Mouse (Mus musculus): ENCODE data around the gene Hspb8. TPM values are rescaled to one million over a fixed set of nuclear protein-coding genes. Genes with fewer than 3 reads are reported as not detected.

The Hspb8 gene
- polyA plus RNA-seq, 1 experiment from 2014 or later: 5.0 TPM

- H3K36me3 ChIP-seq (ENCODE audit: insufficient read depth, low read length): no peaks in the 10 kb centered on the region
- no peak overlapping the region for H3K27ac ChIP-seq
- WGBS: 67% methylated on average over 8 of the region's 8 CpGs
- H3K4me1 ChIP-seq (replicated peaks; ENCODE audit: insufficient read depth, low read length): no peaks in the 10 kb centered on the region
- DNase-seq (ENCODE audit: low spot score) (no peak), ATAC-seq (replicated peaks; ENCODE audit: low FRiP score, low read depth) (no peak)
- no peak overlapping the region for H3K9ac ChIP-seq (ENCODE audit: low read depth, low read length)
- H3K4me2 ChIP-seq (ENCODE audit: low read length): no peak overlapping the region
- TF ChIP-seq CTCF (IDR thresholded peaks at IDR 0.05; ENCODE audit: low read depth): no peak
- no peak overlapping the region for H3K4me3 ChIP-seq (replicated peaks; ENCODE audit: low read depth, low read length)
- H3K27me3 ChIP-seq (ENCODE audit: insufficient read depth, low read length): no peaks in the 10 kb centered on the region; the same call in 1 of the 2 replicates
- no peaks in the 10 kb centered on the region for H3K9me3 ChIP-seq (replicated peaks; ENCODE audit: low read length)
Measured at GRCm38 (mm10) chr5:116450901-116451300, 28.2 kb upstream of the Hspb8 start.

- Histone ChIP-seq H3K27me3 (ENCODE audit: insufficient read depth, low read length) (no peaks in the 10 kb centered on the region; the same call in 1 of the 2 replicates), H3K9me3 (replicated peaks; ENCODE audit: low read length) (no peaks in the 10 kb centered on the region), H3K9ac (ENCODE audit: low read depth, low read length) (no peak overlapping the region), H3K36me3 (ENCODE audit: insufficient read depth, low read length) (no peaks in the 10 kb centered on the region), H3K4me1 (replicated peaks; ENCODE audit: insufficient read depth, low read length) (no peaks in the 10 kb centered on the region), H3K4me3 (replicated peaks; ENCODE audit: low read depth, low read length) (no peak overlapping the region), H3K27ac (no peak overlapping the region), H3K4me2 (ENCODE audit: low read length) (no peak overlapping the region)
- WGBS: 56% methylated on average over 8 of the region's 8 CpGs
- DNase-seq (ENCODE audit: low spot score) (no peak), ATAC-seq (replicated peaks; ENCODE audit: low FRiP score, low read depth) (no peak)
- TF ChIP-seq CTCF (IDR thresholded peaks at IDR 0.05; ENCODE audit: low read depth): no peak
Measured at GRCm38 (mm10) chr5:116449522-116450225, 27.0 kb upstream of the Hspb8 start.

- Histone ChIP-seq H3K36me3 (ENCODE audit: insufficient read depth, low read length) (no peaks in the 10 kb centered on the region), H3K27me3 (ENCODE audit: insufficient read depth, low read length) (no peaks in the 10 kb centered on the region; the same call in 1 of the 2 replicates), H3K27ac (no peak overlapping the region), H3K4me3 (replicated peaks; ENCODE audit: low read depth, low read length) (no peak overlapping the region), H3K9me3 (replicated peaks; ENCODE audit: low read length) (no peaks in the 10 kb centered on the region), H3K9ac (ENCODE audit: low read depth, low read length) (no peak overlapping the region), H3K4me1 (replicated peaks; ENCODE audit: insufficient read depth, low read length) (no peaks in the 10 kb centered on the region), H3K4me2 (ENCODE audit: low read length) (peak overlapping the region; percentile 31)
- ATAC-seq (replicated peaks; ENCODE audit: low FRiP score, low read depth) (no peak), DNase-seq (ENCODE audit: low spot score) (peak; percentile 41)
- 7% methylated on average over 11 of the region's 11 CpGs for WGBS
- no peak for TF ChIP-seq CTCF (IDR thresholded peaks at IDR 0.05; ENCODE audit: low read depth)
Measured at GRCm38 (mm10) chr5:116448409-116449191, 25.9 kb upstream of the Hspb8 start.

- ATAC-seq (replicated peaks; ENCODE audit: low FRiP score, low read depth): no peak
- no peak for DNase-seq (ENCODE audit: low spot score)
- WGBS: 42% methylated on average over 11 of the region's 11 CpGs
- Histone ChIP-seq H3K27me3 (ENCODE audit: insufficient read depth, low read length) (no peaks in the 10 kb centered on the region; the same call in 1 of the 2 replicates), H3K9ac (ENCODE audit: low read depth, low read length) (no peak overlapping the region), H3K4me3 (replicated peaks; ENCODE audit: low read depth, low read length) (no peak overlapping the region), H3K36me3 (ENCODE audit: insufficient read depth, low read length) (no peaks in the 10 kb centered on the region), H3K9me3 (replicated peaks; ENCODE audit: low read length) (no peaks in the 10 kb centered on the region), H3K27ac (no peak overlapping the region), H3K4me1 (replicated peaks; ENCODE audit: insufficient read depth, low read length) (no peaks in the 10 kb centered on the region), H3K4me2 (ENCODE audit: low read length) (peak overlapping the region; percentile 31)
- TF ChIP-seq CTCF (IDR thresholded peaks at IDR 0.05; ENCODE audit: low read depth): no peak
Measured at GRCm38 (mm10) chr5:116447821-116448350, 25.2 kb upstream of the Hspb8 start.

- H3K4me3 ChIP-seq (replicated peaks; ENCODE audit: low read depth, low read length): no peak overlapping the region
- no peak; the same call in 1 of the 2 replicates for ATAC-seq (replicated peaks; ENCODE audit: low FRiP score, low read depth)
- no peak for TF ChIP-seq CTCF (IDR thresholded peaks at IDR 0.05; ENCODE audit: low read depth)
- no peak for DNase-seq (ENCODE audit: low spot score)
- H3K27me3 ChIP-seq (ENCODE audit: insufficient read depth, low read length): no peaks in the 10 kb centered on the region; the same call in 1 of the 2 replicates
- no peak overlapping the region for H3K27ac ChIP-seq
- WGBS: 50% methylated on average over 23 of the region's 23 CpGs
- H3K4me1 ChIP-seq (replicated peaks; ENCODE audit: insufficient read depth, low read length): no peaks in the 10 kb centered on the region
- H3K9ac ChIP-seq (ENCODE audit: low read depth, low read length): no peak overlapping the region
- no peaks in the 10 kb centered on the region for H3K36me3 ChIP-seq (ENCODE audit: insufficient read depth, low read length)
- H3K9me3 ChIP-seq (replicated peaks; ENCODE audit: low read length): no peaks in the 10 kb centered on the region
- H3K4me2 ChIP-seq (ENCODE audit: low read length): no peak overlapping the region
Measured at GRCm38 (mm10) chr5:116446552-116446951, 23.9 kb upstream of the Hspb8 start.

- Histone ChIP-seq H3K4me2 (ENCODE audit: low read length) (no peak overlapping the region), H3K27ac (no peak overlapping the region), H3K4me1 (replicated peaks; ENCODE audit: insufficient read depth, low read length) (no peaks in the 10 kb centered on the region), H3K27me3 (ENCODE audit: insufficient read depth, low read length) (no peaks in the 10 kb centered on the region; the same call in 1 of the 2 replicates), H3K9me3 (replicated peaks; ENCODE audit: low read length) (no peaks in the 10 kb centered on the region), H3K4me3 (replicated peaks; ENCODE audit: low read depth, low read length) (no peak overlapping the region), H3K36me3 (ENCODE audit: insufficient read depth, low read length) (no peaks in the 10 kb centered on the region), H3K9ac (ENCODE audit: low read depth, low read length) (no peak overlapping the region)
- ATAC-seq (replicated peaks; ENCODE audit: low FRiP score, low read depth): no peak
- WGBS: 46% methylated on average over 10 of the region's 10 CpGs
- DNase-seq (ENCODE audit: low spot score): no peak
- no peak for TF ChIP-seq CTCF (IDR thresholded peaks at IDR 0.05; ENCODE audit: low read depth)
Measured at GRCm38 (mm10) chr5:116445634-116446367, 23.1 kb upstream of the Hspb8 start.

Data from kidney, postnatal 0 days (tissue).